Mouse (Mus musculus) testis, postnatal 14 days (tissue): Measurements from ENCODE around the gene Gm20388.
"Not testable (repeated sequence)": the region's sequence is repeated elsewhere in the genome, so short reads cannot be mapped to it uniquely, and the experiment has no call there.

Experiments
- DNase-seq: peaks from one replicate; pipeline ENCODE4 v3.0.0; 2021; ENCODE audit warnings: low spot score

Gene Gm20388

GRCm38 (mm10) chr8:121577751-121578675 lies 1667.4 kb downstream of the Gm20388 start:
- DNase-seq = no peak

- peak; percentile 94 for DNase-seq
Measured at GRCm38 (mm10) chr8:121578676-121579451, 1668.2 kb downstream of the Gm20388 start, which contains the start of gene Fbxo31. Gene Fbxo31 (minus strand): TSS chr8:121578806.

- no peak for DNase-seq
Measured at GRCm38 (mm10) chr8:121580465-121580864, 1669.8 kb downstream of the Gm20388 start.

- DNase-seq = no peak
Measured at GRCm38 (mm10) chr8:121583653-121584052, 1673.0 kb downstream of the Gm20388 start.

GRCm38 (mm10) chr8:121584730-121585129 lies 1674.1 kb downstream of the Gm20388 start:
- DNase-seq = no peak

GRCm38 (mm10) chr8:121585159-121585825 lies 1674.7 kb downstream of the Gm20388 start:
- DNase-seq = peak; percentile 98

- no peak for DNase-seq
Measured at GRCm38 (mm10) chr8:121588750-121589149, 1678.1 kb downstream of the Gm20388 start.

- no peak for DNase-seq
Measured at GRCm38 (mm10) chr8:121589205-121589726, 1678.6 kb downstream of the Gm20388 start.

GRCm38 (mm10) chr8:121590203-121591177 lies 1679.8 kb downstream of the Gm20388 start, which contains the start of gene Map1lc3b:
Gene Map1lc3b (plus strand): TSS chr8:121590361.
- peak; percentile 89 for DNase-seq

GRCm38 (mm10) chr8:121591178-121592066 lies 1680.8 kb downstream of the Gm20388 start:
- no peak for DNase-seq

- no peak for DNase-seq
Measured at GRCm38 (mm10) chr8:121593293-121593692, 1682.7 kb downstream of the Gm20388 start.

- DNase-seq = no peak
Measured at GRCm38 (mm10) chr8:121593983-121594382, 1683.3 kb downstream of the Gm20388 start.

- DNase-seq = not testable (repeated sequence)
Measured at GRCm38 (mm10) chr8:121597492-121597891, 1686.9 kb downstream of the Gm20388 start.

GRCm38 (mm10) chr8:121598190-121598589 lies 1687.5 kb downstream of the Gm20388 start:
- no peak for DNase-seq

- peak; percentile 64 for DNase-seq
Measured at GRCm38 (mm10) chr8:121598892-121599291, 1688.3 kb downstream of the Gm20388 start.

GRCm38 (mm10) chr8:121599842-121600241 lies 1689.2 kb downstream of the Gm20388 start:
- DNase-seq = no peak

GRCm38 (mm10) chr8:121602411-121602810 lies 1691.8 kb downstream of the Gm20388 start:
- DNase-seq = no peak

GRCm38 (mm10) chr8:121602860-121603259 lies 1692.2 kb downstream of the Gm20388 start:
- DNase-seq = no peak

GRCm38 (mm10) chr8:121603801-121604200 lies 1693.2 kb downstream of the Gm20388 start:
- no peak for DNase-seq

GRCm38 (mm10) chr8:121607661-121608060 lies 1697.0 kb downstream of the Gm20388 start:
- no peak for DNase-seq
